Mouse (Mus musculus): Measurements from ENCODE around the gene Lpar5. TPM values are rescaled to one million over a fixed set of nuclear protein-coding genes. Genes with fewer than 3 reads are reported as not detected.

Lpar5 gene
- polyA plus RNA-seq (2012; rRNA removed), result 1.1 and 1.9 TPM in 2 replicates

DNA sequence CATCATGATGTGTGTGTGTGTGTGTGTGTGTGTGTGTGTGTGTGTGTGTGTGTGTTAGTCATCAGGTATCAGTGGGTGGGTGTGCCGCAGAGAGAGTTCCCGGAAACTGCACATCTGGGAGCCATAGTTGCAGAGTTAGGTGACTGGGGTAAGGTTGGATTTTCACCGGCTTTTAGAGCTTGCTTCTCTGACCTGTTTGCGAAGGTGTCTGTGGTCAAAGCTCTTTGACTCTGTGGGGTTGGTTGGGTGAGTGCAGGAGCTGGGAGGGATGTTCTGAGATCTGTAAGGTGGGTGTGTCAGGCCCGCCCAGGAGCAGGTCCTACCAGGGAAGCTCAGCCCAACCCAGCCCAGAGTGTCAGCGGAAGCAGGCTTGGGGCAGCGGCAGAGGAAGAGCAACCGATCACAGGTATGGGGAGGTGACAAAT lies at the start of gene Lpar5:
Gene Lpar5, plus strand, starts transcription at position 350 of the 425 bp plus-strand sequence.

DNA sequence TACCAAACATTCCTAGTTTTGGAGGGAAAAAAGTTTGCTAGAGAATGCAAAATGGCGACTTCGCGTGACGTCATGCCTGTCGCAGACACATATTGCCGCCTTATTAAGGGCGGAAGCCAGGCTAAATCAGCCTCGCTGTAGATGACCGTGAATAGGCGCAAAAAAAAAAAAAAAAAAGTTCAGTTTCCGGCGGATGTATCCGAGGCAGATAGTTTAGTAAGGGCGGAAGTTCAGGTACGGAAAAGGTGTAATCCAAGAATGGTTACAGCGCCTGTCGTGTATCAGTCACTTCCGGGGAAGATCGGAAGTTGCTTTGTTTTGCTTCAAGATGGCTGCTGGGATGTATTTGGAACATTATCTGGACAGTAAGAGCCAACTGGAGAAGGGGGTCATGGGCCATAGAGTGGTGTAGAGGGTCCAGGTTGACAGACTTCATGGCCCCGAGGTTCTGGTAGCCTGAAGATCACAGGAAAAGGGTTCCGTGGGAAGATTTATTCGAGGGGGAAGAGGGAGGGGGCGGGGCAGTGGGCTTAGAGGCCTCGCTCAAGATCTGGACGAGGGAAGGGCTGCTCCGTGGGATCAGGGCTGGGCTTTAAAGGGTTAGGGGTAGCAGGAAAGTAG lies 28.1 kb upstream of the Lpar5 start, which contains the start of gene Ing4:
Gene Ing4, plus strand, starts transcription at position 228 of the 621 bp plus-strand sequence.

DNA sequence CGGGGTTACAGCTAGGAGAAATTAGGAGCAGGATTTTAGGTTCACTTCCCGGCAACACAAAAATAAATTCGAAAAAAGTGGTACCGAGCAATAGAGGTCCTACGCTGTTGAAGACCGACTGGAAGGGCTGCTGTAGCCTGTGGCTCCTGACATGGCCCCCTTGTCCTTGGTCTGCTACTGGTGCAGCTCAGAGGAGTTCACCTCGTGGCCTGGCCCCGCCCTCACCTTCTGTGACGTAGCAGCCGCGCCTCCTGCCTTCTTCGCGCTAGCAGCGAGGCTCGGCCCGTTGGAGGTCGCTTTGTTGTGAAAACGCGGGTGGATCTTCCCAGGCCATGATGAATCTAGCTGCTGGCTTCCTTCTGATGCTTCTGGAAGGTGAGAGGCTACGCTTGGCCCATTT lies 18.0 kb upstream of the Lpar5 start, which contains the start of gene Acrbp:
Gene Acrbp, plus strand, starts transcription at position 12 of the 400 bp plus-strand sequence.

DNA sequence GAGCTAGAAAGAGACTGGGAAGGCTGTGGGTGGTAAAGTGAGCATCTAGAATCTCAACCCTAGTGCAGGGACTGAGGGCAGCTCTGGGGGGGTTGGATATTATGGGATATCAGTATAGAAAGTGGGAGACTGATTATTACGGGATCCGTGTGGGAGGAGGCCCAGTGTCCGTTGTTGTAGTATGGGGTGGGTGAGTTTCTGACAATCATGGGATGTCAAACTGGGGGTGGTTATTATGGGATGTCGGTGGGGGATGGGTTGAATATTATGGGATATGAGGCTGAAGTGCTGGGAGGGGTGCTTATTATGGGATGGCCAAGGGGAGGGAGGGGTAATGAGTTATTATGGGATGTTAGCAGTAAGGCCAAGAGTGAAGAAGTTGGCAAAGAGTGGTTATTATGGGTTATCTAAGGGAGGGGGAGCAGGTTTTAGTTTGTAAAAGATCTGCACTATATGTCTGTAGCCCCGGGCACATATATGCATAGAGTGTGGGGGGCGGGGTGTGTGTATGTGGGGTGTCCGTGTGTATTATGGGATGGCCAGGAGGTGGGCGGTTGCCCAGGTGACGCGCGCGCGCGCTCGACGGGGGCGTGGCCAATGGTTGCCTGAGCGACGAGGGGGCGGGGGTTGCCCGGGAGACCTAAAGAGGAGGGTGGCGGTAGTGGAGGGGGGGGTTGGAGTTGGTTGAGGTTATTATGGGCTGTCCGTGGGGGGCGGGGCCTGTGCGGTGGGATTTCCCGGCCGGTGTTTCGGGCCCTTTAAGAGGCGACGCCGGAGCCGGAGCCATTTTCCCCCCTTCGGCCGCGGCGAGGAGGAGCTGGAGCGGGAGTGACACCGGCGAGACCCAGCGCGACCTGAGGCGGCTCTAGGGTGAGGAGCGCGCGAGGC lies 27.9 kb downstream of the Lpar5 start, which contains the start of gene Chd4:
Gene Chd4, plus strand, starts transcription at position 591 of the 888 bp plus-strand sequence.

DNA sequence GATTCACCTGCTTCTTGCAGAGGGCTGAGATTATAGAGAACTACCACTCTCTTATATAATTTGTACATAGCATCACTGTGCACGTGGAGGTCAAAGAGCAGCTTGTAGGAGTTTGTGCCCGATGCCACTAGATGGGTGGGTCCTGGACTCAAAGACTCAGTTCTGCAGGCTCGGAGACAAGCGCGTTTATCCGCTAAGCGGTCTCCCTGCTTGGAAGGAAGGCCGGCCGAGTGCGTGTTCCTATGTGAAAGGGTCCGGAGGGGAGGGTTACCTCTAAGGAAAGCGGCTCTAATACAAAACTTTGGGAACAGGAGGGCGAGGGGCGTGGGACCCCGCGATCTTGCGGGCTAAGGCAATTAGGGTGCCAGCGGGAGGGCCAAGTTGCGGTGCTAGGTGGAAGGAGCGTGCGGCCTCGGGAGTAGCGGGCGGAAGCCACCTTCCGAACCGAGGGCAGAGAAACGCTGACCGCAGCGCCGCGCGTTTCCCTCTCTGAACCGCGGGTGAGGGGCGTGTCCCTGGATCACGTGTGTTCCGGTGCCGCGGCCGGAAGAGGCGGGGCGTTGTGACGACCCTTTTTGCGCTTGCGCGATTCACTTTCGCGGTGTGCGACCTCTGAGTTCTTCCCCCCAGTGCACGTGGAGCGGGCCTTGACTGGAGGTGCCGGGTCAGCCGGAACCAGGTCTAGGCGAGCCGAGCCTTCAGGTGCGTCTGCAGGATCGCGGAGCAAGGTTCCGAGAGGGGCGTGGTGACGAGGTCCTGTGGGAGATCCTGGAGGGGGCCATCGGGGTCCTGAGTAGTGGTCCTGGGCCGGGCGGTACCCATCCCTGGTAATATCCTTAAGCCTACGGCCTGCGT lies 63.8 kb downstream of the Lpar5 start, which contains the start of gene Nop2:
Gene Nop2, plus strand, starts transcription at position 608 of the 855 bp plus-strand sequence.

Other genes with a start within 250 kb of the Lpar5 start
- gene Usp5, start 238.4 kb upstream of the Lpar5 start, polyA plus RNA-seq (2012; rRNA removed), result 26.5 and 29.8 TPM in 2 replicates
- 120 and 156 TPM in 2 replicates for gene Cdca3, start 238.4 kb upstream of the Lpar5 start, polyA plus RNA-seq (2012; rRNA removed)
- gene Gnb3, start 227.6 kb upstream of the Lpar5 start, polyA plus RNA-seq (2012; rRNA removed), result 0.09 TPM in 1 of 2 replicates, not detected in the other
- gene P3h3, start 210.2 kb upstream of the Lpar5 start, polyA plus RNA-seq (2012; rRNA removed), result 2.9 and 4.2 TPM in 2 replicates
- 0.03 and 0.08 TPM in 2 replicates for gene Gpr162, start 203.9 kb upstream of the Lpar5 start, polyA plus RNA-seq (2012; rRNA removed)
- gene Cd4, start 179.7 kb upstream of the Lpar5 start, polyA plus RNA-seq (2012; rRNA removed), result 0.05 and 0.08 TPM in 2 replicates
- gene Lag3, start 156.2 kb upstream of the Lpar5 start, polyA plus RNA-seq (2012; rRNA removed), result 0.09 and 0.11 TPM in 2 replicates
- 107 and 113 TPM in 2 replicates for gene Ptms, start 147.8 kb upstream of the Lpar5 start, polyA plus RNA-seq (2012; rRNA removed)
- 79.5 and 83.4 TPM in 2 replicates for gene Mlf2, start 136.5 kb upstream of the Lpar5 start, polyA plus RNA-seq (2012; rRNA removed)
- 48.8 and 56.1 TPM in 2 replicates for gene Cops7a, start 102.4 kb upstream of the Lpar5 start, polyA plus RNA-seq (2012; rRNA removed)
- 0.03 TPM in 2 replicates for gene Pianp, start 71.2 kb upstream of the Lpar5 start, polyA plus RNA-seq (2012; rRNA removed)
- gene Zfp384, start 58.8 kb upstream of the Lpar5 start, polyA plus RNA-seq (2012; rRNA removed), result 18.1 and 21.6 TPM in 2 replicates
- 16.7 and 18.7 TPM in 2 replicates for gene Ing4, start 28.2 kb upstream of the Lpar5 start, polyA plus RNA-seq (2012; rRNA removed)
- gene Acrbp, start 18.2 kb upstream of the Lpar5 start, polyA plus RNA-seq (2012; rRNA removed), result 2.5 and 3.8 TPM in 2 replicates
- 24.7 and 28.3 TPM in 2 replicates for gene Chd4, start 28.1 kb downstream of the Lpar5 start, polyA plus RNA-seq (2012; rRNA removed)
- 24.5 and 26.9 TPM in 2 replicates for gene Nop2, start 64.0 kb downstream of the Lpar5 start, polyA plus RNA-seq (2012; rRNA removed)
- gene Iffo1, start 77.3 kb downstream of the Lpar5 start, polyA plus RNA-seq (2012; rRNA removed), result 5.8 and 6.3 TPM in 2 replicates
- 1,650 and 2,016 TPM in 2 replicates for gene Gapdh, start 98.5 kb downstream of the Lpar5 start, polyA plus RNA-seq (2012; rRNA removed)
- 121 and 141 TPM in 2 replicates for gene Ncapd2, start 123.8 kb downstream of the Lpar5 start, polyA plus RNA-seq (2012; rRNA removed)
- gene Mrpl51, start 123.9 kb downstream of the Lpar5 start, polyA plus RNA-seq (2012; rRNA removed), result 53.6 and 57.5 TPM in 2 replicates
- gene Vamp1, start 147.6 kb downstream of the Lpar5 start, polyA plus RNA-seq (2012; rRNA removed), result 3.4 and 3.6 TPM in 2 replicates
- gene Tapbpl, start 163.9 kb downstream of the Lpar5 start, polyA plus RNA-seq (2012; rRNA removed), result 4.1 and 4.3 TPM in 2 replicates
- gene Cd27, start 169.1 kb downstream of the Lpar5 start, polyA plus RNA-seq (2012; rRNA removed), result 0.52 and 0.83 TPM in 2 replicates
- 0.03 TPM in 1 of 2 replicates, not detected in the other for gene Tuba3a, start 218.1 kb downstream of the Lpar5 start, polyA plus RNA-seq (2012; rRNA removed)
- 10.4 and 14.8 TPM in 2 replicates for gene Ltbr, start 246.0 kb downstream of the Lpar5 start, polyA plus RNA-seq (2012; rRNA removed)